Mouse (Mus musculus) Patski (cell line): ENCODE data around the gene Cenpa. TPM values are rescaled to one million over a fixed set of nuclear protein-coding genes. Genes with fewer than 3 reads are reported as not detected.

Experiments used
- ATAC-seq: fragments of 100-300 bp; one replicate; pipeline ENCODE4 v1.8.0; 2021
- CTCF ChIA-PET: fragments of 350-600 bp; sonication (Branson Sonifier 250); formaldehyde crosslinking; loops from one replicate; lab custom pipeline; 2022; ENCODE audit warnings: inconsistent platforms; lab: Charles Lee
- POLR2A ChIA-PET: fragments of 350-600 bp; sonication (Branson Sonifier 250); formaldehyde crosslinking; loops from one replicate; lab custom pipeline; 2022; ENCODE audit warnings: antibody characterized with exemption, inconsistent platforms; lab: Charles Lee
- DNase-seq: peaks from one replicate; pipeline ENCODE4 v3.0.0-alpha.2; 2011; ENCODE audit warnings: low read depth, low spot score
- H3K27me3 ChIP-seq: fragments of 371-371 bp; one replicate; pipeline ENCODE4 v1.5.1; 2021
- CTCF ChIP-seq: fragments of 100-300 bp; IDR thresholded peaks from one replicate; pipeline ENCODE4 v1.5.1; 2021
- in situ Hi-C: fragments of 300-500 bp; cut with MboI; formaldehyde crosslinking; loops from 3 replicates; pipeline ENCODE4 v1.11.1; 2018; ENCODE audit warnings: low pct_unique_long_range_greater_than_20kb, mixed read lengths
- polyA plus RNA-seq: library from polyadenylated mRNA; unstranded; gene quantifications from one replicate; pipeline ENCODE4 v1.2.3, GENCODE M21; 2021

The Cenpa gene
- polyA plus RNA-seq, 1 experiment from 2014 or later = 106 TPM

GRCm38 (mm10) chr5:30716311-30716710 lies 49.7 kb downstream of the Cenpa start:
- DNase-seq = no peak
- in situ Hi-C loops = loop anchor here (10.0 kb wide), 1 partner anchor 198 kb away; the partner anchor contains the start of gene Emilin1
- peaks cover 53% of the 10 kb centered on the region for H3K27me3 ChIP-seq
- no peak for TF ChIP-seq CTCF
- POLR2A ChIA-PET = no interaction called here
- ATAC-seq = no peak
- CTCF ChIA-PET = interaction anchor here (1.3 kb wide), 1 partner anchor 59 kb away, joined by 5 read pairs; no protein-coding TSS in a partner anchor

DNA sequence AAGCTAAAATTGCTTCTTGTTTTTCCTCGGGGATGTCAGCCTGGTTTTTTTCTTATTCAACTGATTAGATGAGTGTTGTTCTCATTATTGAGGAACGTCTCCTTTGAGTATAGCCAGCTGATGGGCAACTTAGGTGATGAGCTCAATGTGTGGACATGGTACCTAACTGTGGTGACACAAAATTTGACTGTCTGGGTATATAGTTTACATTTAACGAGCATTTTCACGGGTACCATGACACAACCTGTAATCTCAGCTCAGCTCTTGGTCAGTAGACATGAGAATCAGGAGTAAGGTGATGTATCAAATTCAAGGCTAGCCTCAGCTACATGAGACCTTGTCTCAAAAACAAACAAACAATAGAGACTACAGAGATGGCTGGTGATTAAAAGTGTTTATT lies 50.9 kb downstream of the Cenpa start:
- DNase-seq (no peak), ATAC-seq (no peak)
- TF ChIP-seq CTCF = no peak
- ChIA-PET POLR2A (no interaction called here), CTCF (interaction anchor here (1.0 to 1.6 kb wide), 2 partner anchors 10 to 11 kb away, joined by 3 to 4 read pairs; no protein-coding TSS in a partner anchor)
- in situ Hi-C loops = loop anchor here (10.0 kb wide), 1 partner anchor 197 kb away; the partner anchor contains the start of gene Emilin1
- H3K27me3 ChIP-seq = peaks cover 44% of the 10 kb centered on the region

DNA sequence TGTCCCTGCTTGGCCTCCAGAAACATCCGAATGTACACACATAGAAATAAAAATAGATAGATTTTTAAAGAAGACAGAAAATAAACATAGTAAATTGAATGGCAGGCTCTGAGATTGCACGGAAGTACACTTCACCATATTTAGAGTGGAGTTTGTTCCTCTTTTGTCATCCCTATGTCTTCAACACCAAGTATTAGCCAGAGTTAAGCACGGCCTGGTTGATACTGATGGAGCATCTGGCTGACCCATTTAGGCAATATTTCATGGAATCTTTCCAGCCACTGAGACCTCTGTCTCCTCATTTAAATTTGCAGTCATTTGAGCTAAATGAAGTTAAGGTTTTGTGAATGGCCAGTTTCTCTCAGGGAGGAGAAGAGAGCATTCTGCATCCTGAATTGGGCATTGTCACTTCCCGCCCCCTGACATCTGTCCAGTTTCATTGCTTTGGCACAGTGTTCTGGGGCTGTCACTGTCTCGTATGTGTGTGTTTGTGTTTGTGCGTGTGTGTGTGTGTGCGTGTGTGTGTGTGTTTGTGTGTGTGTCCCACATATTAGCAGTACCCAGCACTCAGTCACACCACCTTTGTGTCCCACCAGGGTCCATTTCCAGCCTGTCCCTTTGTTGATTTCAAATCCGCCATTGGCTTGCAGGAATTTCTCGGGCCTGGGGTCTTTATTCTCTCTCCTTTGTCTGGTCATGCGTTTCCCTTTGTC lies 51.6 kb downstream of the Cenpa start:
- peaks cover 38% of the 10 kb centered on the region for H3K27me3 ChIP-seq
- in situ Hi-C loops = loop anchor here (10.0 kb wide), 1 partner anchor 197 kb away; the partner anchor contains the start of gene Emilin1
- ATAC-seq = no peak
- DNase-seq = no peak
- no peak for TF ChIP-seq CTCF
- ChIA-PET POLR2A (no interaction called here), CTCF (interaction anchor here (0.8 to 1.6 kb wide), 3 partner anchors 10 to 57 kb away, joined by 3 to 4 read pairs (median 3); no protein-coding TSS in a partner anchor)

DNA sequence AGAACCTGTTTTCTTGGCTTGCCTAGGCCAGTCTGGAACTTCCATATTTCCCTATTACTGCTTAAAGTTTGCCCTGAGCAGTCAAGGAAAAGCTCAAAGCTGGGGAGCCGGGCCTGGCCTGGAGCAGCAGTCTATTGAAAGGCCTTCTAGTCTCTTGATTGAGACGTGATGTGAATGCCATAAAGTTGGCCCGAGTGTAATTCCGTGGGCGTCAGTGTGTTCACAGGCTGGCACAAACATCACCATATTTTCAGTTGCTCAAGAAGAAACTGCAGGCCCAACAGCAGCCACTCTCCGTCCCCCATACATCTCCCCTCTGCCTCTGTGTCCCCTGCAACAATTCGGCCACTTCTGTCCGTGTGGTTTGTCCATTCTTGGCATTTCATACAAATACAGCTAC lies 55.4 kb downstream of the Cenpa start:
- no peak for TF ChIP-seq CTCF
- ATAC-seq (no peak), DNase-seq (no peak)
- peaks cover 17% of the 10 kb centered on the region for H3K27me3 ChIP-seq
- ChIA-PET POLR2A (no interaction called here), CTCF (interaction anchor here (0.7 kb wide), 1 partner anchor 42 kb away, joined by 3 read pairs; no protein-coding TSS in a partner anchor)
- in situ Hi-C loops = no loop called here

Other genes with a start within 250 kb of the Cenpa start
- gene Otof, start 204.8 kb upstream of the Cenpa start, polyA plus RNA-seq = not detected
- gene 1700001C02Rik, start 200.7 kb upstream of the Cenpa start, polyA plus RNA-seq = not detected
- not detected for gene Cib4, start 120.9 kb upstream of the Cenpa start, polyA plus RNA-seq
- not detected for gene Kcnk3, start 78.6 kb upstream of the Cenpa start, polyA plus RNA-seq
- gene Slc35f6, start 18.8 kb upstream of the Cenpa start, polyA plus RNA-seq = 49.7 TPM
- gene Dpysl5, start 44.8 kb downstream of the Cenpa start, polyA plus RNA-seq = 0.31 TPM
- gene Mapre3, start 147.9 kb downstream of the Cenpa start, polyA plus RNA-seq = 83.2 TPM
- 82.6 TPM for gene Tmem214, start 201.2 kb downstream of the Cenpa start, polyA plus RNA-seq
- gene Agbl5, start 221.9 kb downstream of the Cenpa start, polyA plus RNA-seq = 34.9 TPM
- 262 TPM for gene Ost4, start 241.0 kb downstream of the Cenpa start, polyA plus RNA-seq
- 0.30 TPM for gene Emilin1, start 246.6 kb downstream of the Cenpa start, polyA plus RNA-seq